Mouse (Mus musculus) MEL (cell line): Measurements from ENCODE around the gene Sprr1b. TPM values are rescaled to one million over a fixed set of nuclear protein-coding genes. Genes with fewer than 3 reads are reported as not detected.

Source experiments
- DNase-seq: peaks from one replicate; pipeline ENCODE4 v3.0.0; 2011; ENCODE audit warnings: low read depth, low spot score
- H3K27ac ChIP-seq: 2 replicates; pipeline ENCODE4 v1.5.1; 2012; ENCODE audit warnings: low read depth, mild to moderate bottlenecking, control low read depth, low read length, moderate library complexity; ENCODE audit not compliant: control insufficient read depth
- H3K27me3 ChIP-seq, 2 experiments: fragments of 150-350 bp in 1 of 2; sonication (generic) in 1 of 2; 2 replicates each; pipeline ENCODE4 v1.6.1; 2012; ENCODE audit warnings: low read length in 2 of 2, mild to moderate bottlenecking in 2 of 2, improper control_type of control experiment in 1 of 2, moderate library complexity in 1 of 2; ENCODE audit not compliant: insufficient read depth in 2 of 2, control insufficient read depth in 1 of 2
- H3K36me3 ChIP-seq, 2 experiments: 2 replicates each; pipeline ENCODE4 v1.6.1; 2012 to 2014; ENCODE audit warnings: low read length in 2 of 2, improper control_type of control experiment in 1 of 2, inconsistent platforms in 1 of 2, mild to moderate bottlenecking in 1 of 2; ENCODE audit not compliant: insufficient read depth in 2 of 2, control insufficient read depth in 1 of 2
- H3K4me1 ChIP-seq, 2 experiments: fragments of 150-350 bp in 1 of 2; sonication (generic) in 1 of 2; 2 replicates each; pipeline ENCODE4 v1.6.1; 2012; ENCODE audit warnings: low read length in 2 of 2, improper control_type of control experiment in 1 of 2, mild to moderate bottlenecking in 1 of 2; ENCODE audit not compliant: insufficient read depth in 2 of 2, control insufficient read depth in 1 of 2
- H3K4me3 ChIP-seq, 2 experiments: fragments of 150-350 bp in 1 of 2; sonication (generic) in 1 of 2; 2 replicates each; pipeline ENCODE4 v1.5.1; 2012; ENCODE audit warnings: low read depth in 2 of 2, low read length in 2 of 2, mild to moderate bottlenecking in 2 of 2, moderate library complexity in 2 of 2, control low read depth in 1 of 2, improper control_type of control experiment in 1 of 2; ENCODE audit not compliant: control insufficient read depth in 1 of 2, insufficient read depth in 1 of 2
- H3K79me2 ChIP-seq: 2 replicates; pipeline ENCODE4 v1.6.1; 2012; ENCODE audit warnings: mild to moderate bottlenecking, low read length, moderate library complexity; ENCODE audit not compliant: control insufficient read depth, poor library complexity, insufficient read depth
- H3K9ac ChIP-seq: 2 replicates; pipeline ENCODE4 v1.6.1; 2012; ENCODE audit warnings: low read depth, mild to moderate bottlenecking, control low read depth, low read length, moderate library complexity; ENCODE audit not compliant: control insufficient read depth, poor library complexity, severe bottlenecking
- H3K9me3 ChIP-seq: fragments of 150-350 bp; sonication (generic); replicated peaks from 2 replicates; pipeline ENCODE4 v1.6.1; 2012; ENCODE audit warnings: mild to moderate bottlenecking, low read length, improper control_type of control experiment, moderate library complexity; ENCODE audit not compliant: insufficient read depth
- CHD2 ChIP-seq: IDR thresholded peaks from 2 replicates; pipeline ENCODE4 v1.6.1; 2011; ENCODE audit warnings: low read length, improper control_type of control experiment
- E2F4 ChIP-seq: IDR thresholded peaks from 2 replicates; pipeline ENCODE4 v1.6.1; 2011; ENCODE audit warnings: low read depth, low read length, improper control_type of control experiment, borderline replicate concordance
- ELF1 ChIP-seq: IDR thresholded peaks from 2 replicates; pipeline ENCODE4 v1.6.1; 2014; ENCODE audit warnings: low read depth, mild to moderate bottlenecking, inconsistent platforms, low read length, improper control_type of control experiment, moderate library complexity
- EP300 ChIP-seq, 2 experiments: IDR thresholded peaks; 2 replicates each; pipeline ENCODE4 v1.6.1; 2011; ENCODE audit warnings: improper control_type of control experiment in 2 of 2, low read length in 2 of 2, low read depth in 1 of 2, mild to moderate bottlenecking in 1 of 2
- GABPA ChIP-seq: IDR thresholded peaks from 2 replicates; pipeline ENCODE4 v1.6.1; 2012; ENCODE audit warnings: low read depth, mild to moderate bottlenecking, inconsistent platforms, low read length, improper control_type of control experiment, moderate library complexity
- GATA1 ChIP-seq: IDR thresholded peaks from 2 replicates; pipeline ENCODE4 v1.6.1; 2011; ENCODE audit warnings: low read depth, low read length, improper control_type of control experiment
- HCFC1 ChIP-seq: IDR thresholded peaks from 2 replicates; pipeline ENCODE4 v1.6.1; 2012; ENCODE audit warnings: low read depth, mild to moderate bottlenecking, inconsistent platforms, low read length, improper control_type of control experiment, moderate library complexity
- JUND ChIP-seq: IDR thresholded peaks from 2 replicates; pipeline ENCODE4 v1.6.1; 2011; ENCODE audit warnings: low read depth, mild to moderate bottlenecking, improper control_type of control experiment, low read length
- KAT2A ChIP-seq: conservative IDR thresholded peaks from 2 replicates; pipeline ENCODE4 v1.6.1; 2012; ENCODE audit warnings: low read depth, low read length, improper control_type of control experiment, inconsistent platforms
- MAX ChIP-seq: IDR thresholded peaks from 2 replicates; pipeline ENCODE4 v1.6.1; 2011; ENCODE audit warnings: low read length, improper control_type of control experiment
- MAZ ChIP-seq: IDR thresholded peaks from 2 replicates; pipeline ENCODE4 v1.6.1; 2012; ENCODE audit warnings: low read depth, mild to moderate bottlenecking, inconsistent platforms, low read length, improper control_type of control experiment
- MXI1 ChIP-seq: IDR thresholded peaks from 2 replicates; pipeline ENCODE4 v1.6.1; 2011; ENCODE audit warnings: mild to moderate bottlenecking, low read depth, low read length, improper control_type of control experiment
- RCOR1 ChIP-seq: IDR thresholded peaks from 2 replicates; pipeline ENCODE4 v1.6.1; 2012; ENCODE audit warnings: low read depth, mild to moderate bottlenecking, inconsistent platforms, low read length, improper control_type of control experiment
- SIN3A ChIP-seq: IDR thresholded peaks from 2 replicates; pipeline ENCODE4 v1.6.1; 2012; ENCODE audit warnings: low read length, improper control_type of control experiment, inconsistent platforms
- SMC3 ChIP-seq: IDR thresholded peaks from 2 replicates; pipeline ENCODE4 v1.6.1; 2011; ENCODE audit warnings: low read depth, low read length, improper control_type of control experiment
- TAL1 ChIP-seq: IDR thresholded peaks from 2 replicates; pipeline ENCODE4 v1.6.1; 2012; ENCODE audit warnings: mild to moderate bottlenecking, inconsistent platforms, low read length, moderate library complexity, mixed read lengths
- UBTF ChIP-seq: IDR thresholded peaks from 2 replicates; pipeline ENCODE4 v1.6.1; 2012; ENCODE audit warnings: low read depth, mild to moderate bottlenecking, inconsistent platforms, low read length, improper control_type of control experiment, moderate library complexity, borderline replicate concordance; ENCODE audit not compliant: insufficient read depth
- USF1 ChIP-seq: IDR thresholded peaks from 2 replicates; pipeline ENCODE4 v1.6.1; 2014; ENCODE audit warnings: low read depth, mild to moderate bottlenecking, inconsistent platforms, low read length, improper control_type of control experiment, moderate library complexity
- USF2 ChIP-seq, 2 experiments: IDR thresholded peaks; 2 replicates each; pipeline ENCODE4 v1.6.1; 2011 to 2012; ENCODE audit warnings: improper control_type of control experiment in 2 of 2, low read length in 2 of 2, borderline replicate concordance in 1 of 2, inconsistent platforms in 1 of 2, low read depth in 1 of 2, mild to moderate bottlenecking in 1 of 2; ENCODE audit not compliant: insufficient read depth in 1 of 2
- ZKSCAN1 ChIP-seq: IDR thresholded peaks from 2 replicates; pipeline ENCODE4 v1.6.1; 2012; ENCODE audit warnings: low read depth, mild to moderate bottlenecking, inconsistent platforms, low read length, improper control_type of control experiment, moderate library complexity
- ZNF384 ChIP-seq: IDR thresholded peaks from 2 replicates; pipeline ENCODE4 v1.6.1; 2012; ENCODE audit warnings: low read depth, mild to moderate bottlenecking, inconsistent platforms, low read length, improper control_type of control experiment
- polyA plus RNA-seq, 2 experiments: library from polyadenylated mRNA; stranded (reverse) in 1 of 2; unstranded in 1 of 2; fragments of >175 nt in 1 of 2; fragments of >200 nt in 1 of 2; gene quantifications; 2 replicates each; pipeline versions ENCODE4 v1.2.1 to v1.2.4; 2012; ENCODE audit warnings: low replicate concordance in 2 of 2, low read depth in 1 of 2; ENCODE audit not compliant: insufficient read length in 2 of 2, insufficient read depth in 1 of 2, missing spikeins in 1 of 2
- total RNA-seq: library from RNA; depleted of rRNA; stranded (reverse); fragments of 300-350 nt; gene quantifications from 2 replicates; pipeline ENCODE4 v1.2.3, GENCODE M21; 2012

Sprr1b gene
- total and polyA plus RNA-seq, 3 experiments, result not detected

DNA sequence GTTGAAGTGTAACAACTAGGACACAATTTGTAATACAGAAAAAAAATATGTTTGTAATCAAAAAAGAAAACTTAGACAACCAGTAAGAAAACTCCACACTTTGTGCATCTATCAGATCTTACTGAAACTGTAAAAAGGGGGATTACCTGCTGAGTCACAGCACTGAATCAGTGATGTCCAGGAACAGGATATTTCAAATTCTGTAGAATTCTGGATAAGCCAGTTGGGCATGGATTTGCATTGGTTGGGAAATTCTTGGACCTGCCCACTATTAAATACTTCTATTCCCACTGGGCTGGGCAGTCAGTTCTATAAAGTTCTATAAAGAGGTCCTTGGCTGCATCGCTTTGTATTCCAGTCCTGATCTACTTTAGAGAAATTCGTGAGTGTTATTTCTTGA is 20.8 kb downstream of the Sprr1b start, which contains the start of gene Sprr2j-ps:
Sprr2j-ps (plus strand) TSS at position 301 of the 400 bp plus-strand sequence.
- no peak within 1 kb of the TSS for H3K4me3 ChIP-seq
- no peaks in the 10 kb centered on the region for H3K4me1 ChIP-seq
- H3K27ac ChIP-seq, result no peak within 1 kb of the TSS
- H3K9me3 ChIP-seq, result no peaks in the 10 kb centered on the region
- TF ChIP-seq GABPA, result no peak
- TF ChIP-seq USF1, result no peak
- no peak for TF ChIP-seq UBTF
- TF ChIP-seq ELF1, result no peak
- TF ChIP-seq E2F4, result no peak
- H3K9ac ChIP-seq, result no peak within 1 kb of the TSS
- no peak for DNase-seq
- H3K27me3 ChIP-seq, result no peaks in the 10 kb centered on the region
- no peaks in the 10 kb centered on the region for H3K36me3 ChIP-seq
- H3K79me2 ChIP-seq, result no peaks in the 10 kb centered on the region

- no peak within 1 kb of the TSS for H3K9ac ChIP-seq
- H3K27me3 ChIP-seq, result no peaks in the 10 kb centered on the region
- no peaks in the 10 kb centered on the region for H3K36me3 ChIP-seq
- TF ChIP-seq RCOR1, result no peak
- no peak for TF ChIP-seq JUND
- TF ChIP-seq UBTF, result no peak
- TF ChIP-seq EP300 (IDR thresholded peaks at IDR 0.05; ENCODE audit: low read depth in 1 of 2, low read length in 2 of 2), result no peak
- no peak for TF ChIP-seq USF1
- TF ChIP-seq GATA1, result no peak
- no peak for TF ChIP-seq ZNF384
- TF ChIP-seq TAL1, result no peak
- TF ChIP-seq KAT2A, result no peak
- no peak for TF ChIP-seq MXI1
- TF ChIP-seq E2F4, result no peak
- no peak for TF ChIP-seq MAX
- no peak for TF ChIP-seq SIN3A
- TF ChIP-seq USF2 (IDR thresholded peaks at IDR 0.05; ENCODE audit: borderline replicate concordance in 1 of 2, insufficient read depth in 1 of 2, low read depth in 1 of 2, low read length in 2 of 2), result no peak
- no peak for TF ChIP-seq MAZ
- no peak for TF ChIP-seq CHD2
- TF ChIP-seq GABPA, result no peak
- TF ChIP-seq HCFC1, result no peak
- TF ChIP-seq ZKSCAN1, result no peak
- no peak for TF ChIP-seq SMC3
- TF ChIP-seq, all 39 proteins: peak for 0
- Histone ChIP-seq H3K9me3 (no peaks in the 10 kb centered on the region), H3K79me2 (no peaks in the 10 kb centered on the region), H3K4me1 (no peaks in the 10 kb centered on the region), H3K4me3 (no peak within 1 kb of the TSS), H3K27ac (no peak within 1 kb of the TSS)
- DNase-seq, result no peak
These were observed 30.9 kb downstream of the Sprr1b start, which contains the start of gene Sprr2i for GRCm38 (mm10) chr3:92407691-92408090. Sprr2i (plus strand) TSS chr3:92407991.
